Mouse (Mus musculus) neural tube, embryonic 14.5 days (tissue): ENCODE measurements at regions not wholly inside any gene's neighbourhood (a gene's known extent, or its start where the extent isn't known, plus 50 kb on each side); places are given as distances from the start of the nearest gene placed in this dataset.
A peak's percentile ranks its signal among the peaks of the same experiment; 100 is the strongest.
"Not testable (repeated sequence)": the region's sequence is repeated elsewhere in the genome, so short reads cannot be mapped to it uniquely, and the experiment has no call there.

Source experiments
- ATAC-seq: fragments of 200-750 bp; cut with Nextera tagmentation; 2 replicates; pipeline ENCODE4 v1.8.0; 2017; ENCODE audit warnings: low read depth, mild to moderate bottlenecking, moderate TSS enrichment, moderate library complexity
- H3K27ac ChIP-seq: fragments of 300-500 bp; sonication (generic); 2 replicates; pipeline ENCODE4 v1.5.1; 2014; ENCODE audit warnings: low read depth, mild to moderate bottlenecking, control low read depth, low read length, moderate library complexity, mixed read lengths
- H3K27me3 ChIP-seq: fragments of 300-500 bp; sonication (generic); 2 replicates; pipeline ENCODE4 v1.6.1; 2014; ENCODE audit warnings: low read length; ENCODE audit not compliant: control insufficient read depth, insufficient read depth
- H3K36me3 ChIP-seq: fragments of 300-500 bp; sonication (generic); 2 replicates; pipeline ENCODE4 v1.6.1; 2014; ENCODE audit warnings: low read length, mixed read lengths; ENCODE audit not compliant: control insufficient read depth, insufficient read depth
- H3K4me1 ChIP-seq: fragments of 300-500 bp; sonication (generic); 2 replicates; pipeline ENCODE4 v1.6.1; 2014; ENCODE audit warnings: low read length; ENCODE audit not compliant: control insufficient read depth, insufficient read depth
- H3K4me2 ChIP-seq: fragments of 300-500 bp; sonication (generic); 2 replicates; pipeline ENCODE4 v1.6.1; 2014; ENCODE audit warnings: mild to moderate bottlenecking, low read depth, low read length, control low read depth
- H3K4me3 ChIP-seq: fragments of 300-500 bp; sonication (generic); 2 replicates; pipeline ENCODE4 v1.5.1; 2014; ENCODE audit warnings: low read depth, low read length, control low read depth, mixed read lengths
- H3K9ac ChIP-seq: fragments of 300-500 bp; sonication (generic); replicated peaks from 2 replicates; pipeline ENCODE4 v1.6.1; 2014; ENCODE audit warnings: low read depth, mild to moderate bottlenecking, control low read depth, low read length, mixed read lengths
- H3K9me3 ChIP-seq: fragments of 300-500 bp; sonication (generic); 2 replicates; pipeline ENCODE4 v1.6.1; 2016; ENCODE audit warnings: low read length; ENCODE audit not compliant: control insufficient read depth
- WGBS: fragments of 180-500 bp; shearing (Covaris S2); extraction: QIAGEN DNeasy Blood & Tissue Kit; methylation state at CpG from one replicate; pipeline ENCODE4 v1.1.7; 2014; 5-methylcytosine and 5-hydroxymethylcytosine counted together

DNA sequence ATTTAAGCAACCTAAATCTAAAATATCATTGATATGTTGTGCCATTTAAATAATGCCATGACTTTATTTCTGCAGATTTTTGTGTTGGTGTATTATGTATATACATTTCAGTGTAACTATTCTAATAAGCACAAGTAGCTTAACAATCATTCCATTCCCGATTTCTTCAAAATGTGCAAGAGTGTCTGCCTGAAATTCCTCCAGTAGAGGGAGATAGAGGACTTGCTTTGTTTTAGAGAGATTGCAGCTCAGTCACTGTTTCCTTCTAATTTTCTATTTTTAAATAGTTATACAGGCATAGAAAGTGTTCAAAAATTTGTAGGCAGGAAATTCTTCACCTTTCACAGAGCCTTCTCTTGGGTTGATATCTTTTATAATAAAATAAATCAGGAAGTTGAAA, 498.0 kb upstream of the Tacstd2 start:
- not testable (repeated sequence) for H3K4me2 ChIP-seq, H3K36me3 ChIP-seq, H3K27ac ChIP-seq, H3K4me1 ChIP-seq, H3K27me3 ChIP-seq, H3K9me3 ChIP-seq, H3K9ac ChIP-seq, H3K4me3 ChIP-seq
- peak; percentile 56; the same call in 1 of the 2 replicates for ATAC-seq
- WGBS: 20% methylated on average over 1 of the region's 1 CpGs

DNA sequence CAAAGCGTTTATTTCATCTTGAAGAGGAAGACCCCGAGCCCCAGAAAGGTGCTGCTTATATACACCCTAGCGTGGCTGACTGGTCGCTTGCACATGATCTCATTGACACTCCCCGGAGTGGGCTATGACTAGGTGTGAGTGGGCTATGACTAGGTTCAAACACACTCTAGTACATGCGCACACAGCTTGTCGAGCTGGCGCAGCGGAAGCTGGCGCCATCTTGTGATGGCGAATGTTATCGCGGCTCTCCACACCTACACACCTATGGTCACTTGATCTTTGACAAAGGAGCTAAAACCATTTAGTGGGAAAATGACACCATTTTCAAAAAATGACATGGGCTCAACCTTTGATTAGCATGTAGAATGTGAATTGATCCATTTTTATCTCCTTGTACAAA, 495.1 kb upstream of the Tacstd2 start:
- WGBS: 44% methylated on average over 13 of the region's 13 CpGs
- no peaks in the 10 kb centered on the region for H3K27me3 ChIP-seq

More for the DNA sequence above, 495.1 kb upstream of the Tacstd2 start:
- no peaks in the 10 kb centered on the region for H3K9me3 ChIP-seq
- ATAC-seq: no peak
- no peak overlapping the region for H3K4me3 ChIP-seq
- H3K4me1 ChIP-seq: no peaks in the 10 kb centered on the region
- no peak overlapping the region for H3K4me2 ChIP-seq
- H3K27ac ChIP-seq: no peak overlapping the region
- no peak overlapping the region for H3K9ac ChIP-seq
- no peaks in the 10 kb centered on the region for H3K36me3 ChIP-seq
